Mouse (Mus musculus) heart, postnatal 0 days (tissue): Measurements from ENCODE around the gene Nav2. TPM values are rescaled to one million over a fixed set of nuclear protein-coding genes. Genes with fewer than 3 reads are reported as not detected.

Experiments
- ATAC-seq: fragments of 200-750 bp; cut with Nextera tagmentation; 2 replicates; pipeline ENCODE4 v1.8.0; 2017; ENCODE audit warnings: low read depth, moderate number of reproducible peaks, moderate library complexity; ENCODE audit not compliant: insufficient read depth
- DNase-seq: peaks from one replicate; pipeline ENCODE4 v3.0.0-alpha.2; 2016; ENCODE audit warnings: low spot score
- H3K27ac ChIP-seq: fragments of 300-500 bp; sonication (generic); 2 replicates; pipeline ENCODE4 v1.5.1; 2014; ENCODE audit warnings: low read depth, mild to moderate bottlenecking
- H3K27me3 ChIP-seq: fragments of 300-500 bp; sonication (generic); 2 replicates; pipeline ENCODE4 v1.6.1; 2014; ENCODE audit warnings: low read length, mixed read lengths; ENCODE audit not compliant: control insufficient read depth, insufficient read depth
- H3K36me3 ChIP-seq: fragments of 300-500 bp; sonication (generic); replicated peaks from 2 replicates; pipeline ENCODE4 v1.6.1; 2014; ENCODE audit warnings: low read length, mixed read lengths; ENCODE audit not compliant: control insufficient read depth, insufficient read depth
- H3K4me1 ChIP-seq: fragments of 300-500 bp; sonication (generic); 2 replicates; pipeline ENCODE4 v1.6.1; 2014; ENCODE audit warnings: antibody characterized with exemption; ENCODE audit not compliant: control insufficient read depth, insufficient read depth
- H3K4me2 ChIP-seq: fragments of 300-500 bp; sonication (generic); 2 replicates; pipeline ENCODE4 v1.6.1; 2014; ENCODE audit warnings: low read depth, mild to moderate bottlenecking, low read length, moderate library complexity
- H3K4me3 ChIP-seq: fragments of 300-500 bp; sonication (generic); 2 replicates; pipeline ENCODE4 v1.5.1; 2014; ENCODE audit warnings: low read depth, low read length
- H3K9ac ChIP-seq: fragments of 300-500 bp; sonication (generic); replicated peaks from 2 replicates; pipeline ENCODE4 v1.6.1; 2014; ENCODE audit warnings: low read depth, low read length, mixed read lengths
- H3K9me3 ChIP-seq: fragments of 300-500 bp; sonication (generic); replicated peaks from 2 replicates; pipeline ENCODE4 v1.6.1; 2016; ENCODE audit warnings: low read length; ENCODE audit not compliant: control insufficient read depth
- CTCF ChIP-seq: IDR thresholded peaks from 2 replicates; pipeline ENCODE4 v1.5.1; 2016; ENCODE audit warnings: antibody characterized with exemption, control low read depth, low read depth
- EP300 ChIP-seq: IDR thresholded peaks from 2 replicates; pipeline ENCODE4 v1.6.1; 2016; ENCODE audit warnings: antibody characterized with exemption, low read depth
- WGBS: fragments of 180-500 bp; shearing (Covaris S2); extraction: QIAGEN DNeasy Blood & Tissue Kit; methylation state at CpG from one replicate; pipeline ENCODE4 v1.1.7; 2014; 5-methylcytosine and 5-hydroxymethylcytosine counted together
- polyA plus RNA-seq: library from polyadenylated mRNA; unstranded; fragments of >200 nt; fragmentation: Nextera tagmentation; extraction: Ambion mirVana; gene quantifications from 2 replicates; pipeline ENCODE4 v1.2.1, GENCODE M21; 2015
- total RNA-seq: library from RNA; depleted of rRNA; stranded (reverse); fragments of >200 nt; gene quantifications from 2 replicates; pipeline ENCODE4 v1.2.3, GENCODE M21; 2014; ENCODE audit warnings: low replicate concordance

The Nav2 gene
- total and polyA plus RNA-seq, 2 experiments from 2014 or later: 22.8 to 77.9 TPM

- Histone ChIP-seq H3K9me3 (no peaks in the 10 kb centered on the region), H3K4me3 (no peak overlapping the region), H3K4me1 (peaks cover 19% of the 10 kb centered on the region), H3K27ac (no peak overlapping the region), H3K4me2 (no peak overlapping the region), H3K27me3 (no peaks in the 10 kb centered on the region), H3K9ac (no peak overlapping the region), H3K36me3 (no peaks in the 10 kb centered on the region)
- DNase-seq: no peak
- WGBS: 73% methylated on average over 3 of the region's 3 CpGs
- no peak for ATAC-seq
- no peak for TF ChIP-seq EP300
- TF ChIP-seq CTCF: no peak
These were observed 408.1 kb downstream of the Nav2 start for GRCm38 (mm10) chr7:49316600-49316999.

- Histone ChIP-seq H3K4me1 (peaks cover 14% of the 10 kb centered on the region), H3K4me3 (no peak overlapping the region), H3K9ac (no peak overlapping the region), H3K27ac (no peak overlapping the region), H3K4me2 (no peak overlapping the region), H3K27me3 (no peaks in the 10 kb centered on the region), H3K9me3 (no peaks in the 10 kb centered on the region), H3K36me3 (no peaks in the 10 kb centered on the region)
- TF ChIP-seq EP300 (no peak), CTCF (no peak)
- WGBS: 80% methylated on average over 15 of the region's 15 CpGs
- DNase-seq: no peak
- no peak for ATAC-seq
These were observed 409.8 kb downstream of the Nav2 start for GRCm38 (mm10) chr7:49318183-49318897.

GRCm38 (mm10) chr7:49318898-49319293 is 410.4 kb downstream of the Nav2 start:
- Histone ChIP-seq H3K9me3 (no peaks in the 10 kb centered on the region), H3K27me3 (no peaks in the 10 kb centered on the region), H3K36me3 (no peaks in the 10 kb centered on the region), H3K4me1 (peaks cover 8% of the 10 kb centered on the region; the same call in 1 of the 2 replicates), H3K9ac (no peak overlapping the region), H3K4me2 (no peak overlapping the region), H3K27ac (no peak overlapping the region), H3K4me3 (no peak overlapping the region)
- no peak for DNase-seq
- TF ChIP-seq CTCF (no peak), EP300 (no peak)
- ATAC-seq: no peak
- WGBS: 83% methylated on average over 8 of the region's 8 CpGs

- H3K27ac ChIP-seq: no peak overlapping the region
- no peaks in the 10 kb centered on the region for H3K36me3 ChIP-seq
- 0 out of 2 replicates have a peak, but pooled peaks cover 5% of the 10 kb centered on the region for H3K9me3 ChIP-seq
- no peak for TF ChIP-seq EP300
- TF ChIP-seq CTCF: no peak
- 75% methylated on average over 1 of the region's 1 CpGs for WGBS
- H3K9ac ChIP-seq: no peak overlapping the region
- H3K27me3 ChIP-seq: no peaks in the 10 kb centered on the region
- peaks cover 5% of the 10 kb centered on the region; the same call in 1 of the 2 replicates for H3K4me1 ChIP-seq
- DNase-seq: no peak
- ATAC-seq: no peak
- no peak overlapping the region for H3K4me3 ChIP-seq
- H3K4me2 ChIP-seq: no peak overlapping the region
These were observed 411.5 kb downstream of the Nav2 start for GRCm38 (mm10) chr7:49319981-49320380.

- no peak for DNase-seq
- Histone ChIP-seq H3K27ac (no peak overlapping the region), H3K4me3 (no peak overlapping the region), H3K9me3 (0 out of 2 replicates have a peak, but pooled peaks cover 5% of the 10 kb centered on the region), H3K9ac (no peak overlapping the region), H3K27me3 (no peaks in the 10 kb centered on the region), H3K36me3 (no peaks in the 10 kb centered on the region), H3K4me2 (no peak overlapping the region), H3K4me1 (peaks cover 7% of the 10 kb centered on the region; the same call in 1 of the 2 replicates)
- 40% methylated on average over 8 of the region's 8 CpGs for WGBS
- TF ChIP-seq EP300 (no peak), CTCF (no peak)
- ATAC-seq: no peak
These were observed 412.6 kb downstream of the Nav2 start for GRCm38 (mm10) chr7:49321124-49321531.
